Mouse (Mus musculus) embryonic facial prominence, embryonic 14.5 days (tissue): ENCODE results near the gene Mapk8ip3. TPM values are rescaled to one million over a fixed set of nuclear protein-coding genes. Genes with fewer than 3 reads are reported as not detected.

Experiments used
- ATAC-seq: fragments of 200-750 bp; cut with Nextera tagmentation; 2 replicates; pipeline ENCODE4 v1.8.0; 2017; ENCODE audit warnings: low read depth, moderate number of reproducible peaks, moderate TSS enrichment
- DNase-seq: peaks from one replicate; pipeline ENCODE4 v3.0.0-alpha.2; 2015; ENCODE audit warnings: low spot score
- H3K27ac ChIP-seq: fragments of 300-500 bp; sonication (generic); replicated peaks from 2 replicates; pipeline ENCODE4 v1.5.1; 2014; ENCODE audit warnings: low read depth, mild to moderate bottlenecking, low read length, moderate library complexity
- H3K27me3 ChIP-seq: fragments of 300-500 bp; sonication (generic); replicated peaks from 2 replicates; pipeline ENCODE4 v1.6.1; 2014; ENCODE audit warnings: low read length; ENCODE audit not compliant: control insufficient read depth, insufficient read depth
- H3K36me3 ChIP-seq: fragments of 300-500 bp; sonication (generic); 2 replicates; pipeline ENCODE4 v1.6.1; 2014; ENCODE audit warnings: low read length, mixed read lengths; ENCODE audit not compliant: control insufficient read depth, insufficient read depth
- H3K4me1 ChIP-seq: fragments of 300-500 bp; sonication (generic); 2 replicates; pipeline ENCODE4 v1.6.1; 2014; ENCODE audit warnings: antibody characterized with exemption, low read length; ENCODE audit not compliant: control insufficient read depth, insufficient read depth
- H3K4me2 ChIP-seq: fragments of 300-500 bp; sonication (generic); 2 replicates; pipeline ENCODE4 v1.6.1; 2014; ENCODE audit warnings: low read depth, mild to moderate bottlenecking, low read length, moderate library complexity, mixed read lengths
- H3K4me3 ChIP-seq: fragments of 300-500 bp; sonication (generic); 2 replicates; pipeline ENCODE4 v1.5.1; 2014; ENCODE audit warnings: low read depth, mild to moderate bottlenecking, low read length
- H3K9ac ChIP-seq: fragments of 300-500 bp; sonication (generic); 2 replicates; pipeline ENCODE4 v1.6.1; 2014; ENCODE audit warnings: low read depth, mild to moderate bottlenecking, low read length, moderate library complexity, mixed read lengths
- H3K9me3 ChIP-seq: fragments of 300-500 bp; sonication (generic); 2 replicates; pipeline ENCODE4 v1.6.1; 2016; ENCODE audit warnings: low read length; ENCODE audit not compliant: control insufficient read depth
- WGBS: fragments of 180-500 bp; shearing (Covaris S2); extraction: QIAGEN DNeasy Blood & Tissue Kit; methylation state at CpG from one replicate; pipeline ENCODE4 v1.1.7; 2014; 5-methylcytosine and 5-hydroxymethylcytosine counted together
- polyA plus RNA-seq: library from polyadenylated mRNA; unstranded; fragments of >200 nt; fragmentation: Nextera tagmentation; extraction: Ambion mirVana; gene quantifications from 2 replicates; pipeline ENCODE4 v1.2.1, GENCODE M21; 2014

The Mapk8ip3 gene
- polyA plus RNA-seq, 1 experiment from 2014 or later, result 34.6 TPM

DNA sequence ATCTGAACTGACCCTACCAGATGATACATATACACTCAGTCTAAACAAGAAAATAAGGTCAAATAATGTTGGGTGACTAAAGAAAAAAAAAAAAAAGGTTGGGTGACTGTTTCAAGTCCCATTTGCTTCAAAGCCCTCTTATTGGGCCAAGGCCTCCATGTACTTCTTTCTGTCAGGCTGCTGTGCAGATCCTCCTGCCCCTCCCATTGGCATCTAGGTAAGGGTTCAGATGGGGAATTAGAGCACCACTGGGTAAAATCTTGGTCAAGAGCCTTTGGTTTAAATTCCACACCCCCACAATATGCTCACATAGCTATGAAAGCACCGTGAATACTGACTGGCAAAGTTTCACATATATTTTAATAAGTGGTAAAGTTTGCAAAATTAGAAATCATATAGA, 13.5 kb downstream of the Mapk8ip3 start:
- no peak for ATAC-seq
- Histone ChIP-seq H3K4me1 (no peaks in the 10 kb centered on the region), H3K27me3 (no peaks in the 10 kb centered on the region), H3K4me3 (no peak overlapping the region), H3K36me3 (peaks cover 94% of the 10 kb centered on the region), H3K9ac (no peak overlapping the region), H3K27ac (no peak overlapping the region), H3K9me3 (no peaks in the 10 kb centered on the region), H3K4me2 (no peak overlapping the region)
- WGBS, result 100% methylated on average over 1 of the region's 1 CpGs
- no peak for DNase-seq

DNA sequence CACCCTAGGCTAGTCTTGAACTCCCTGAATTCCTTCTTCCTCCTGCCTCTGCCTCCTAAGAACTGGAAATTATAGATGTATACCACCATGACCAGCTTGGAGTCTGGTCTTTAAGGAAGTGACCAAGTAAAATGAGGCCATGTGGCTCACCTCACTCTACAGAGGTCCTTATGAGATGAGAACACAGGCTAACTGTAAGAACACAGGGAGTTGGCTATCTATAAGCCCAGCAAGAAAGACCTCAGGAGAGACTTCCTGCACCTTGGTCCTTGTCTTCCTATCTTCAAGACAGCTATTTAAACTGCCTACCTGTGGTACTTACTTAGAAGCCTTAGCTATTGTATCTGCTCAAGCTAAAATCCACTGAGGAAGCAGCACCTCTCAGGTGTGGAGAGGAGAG, 22.8 kb downstream of the Mapk8ip3 start:
- Histone ChIP-seq H3K9me3 (no peaks in the 10 kb centered on the region), H3K4me3 (no peak overlapping the region), H3K27ac (no peak overlapping the region), H3K4me2 (no peak overlapping the region), H3K4me1 (no peaks in the 10 kb centered on the region), H3K27me3 (no peaks in the 10 kb centered on the region), H3K36me3 (peaks cover 96% of the 10 kb centered on the region), H3K9ac (no peak overlapping the region)
- ATAC-seq (no peak), DNase-seq (no peak)

DNA sequence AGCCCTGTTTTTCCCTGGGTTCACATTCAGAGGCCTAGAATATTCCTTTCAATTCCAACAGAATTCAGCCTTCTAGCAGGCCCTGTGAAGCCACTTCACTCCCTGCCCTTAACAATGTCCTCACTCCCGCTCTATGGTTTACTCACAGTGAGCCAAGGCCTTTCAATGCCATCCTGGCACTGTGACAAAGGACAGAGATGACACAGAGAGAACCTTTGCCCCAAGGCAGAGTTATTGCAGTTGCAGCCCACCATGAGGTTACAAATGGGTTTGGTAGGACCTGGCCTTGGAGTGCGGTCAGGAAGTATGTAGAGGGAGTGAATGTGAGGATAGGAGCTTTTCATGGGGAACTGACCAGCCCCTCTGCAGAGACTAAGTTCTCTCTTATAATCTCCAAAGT, 29.2 kb downstream of the Mapk8ip3 start:
- DNase-seq, result no peak
- Histone ChIP-seq H3K4me3 (no peak overlapping the region), H3K9ac (no peak overlapping the region), H3K27ac (no peak overlapping the region), H3K36me3 (peaks cover 100% of the 10 kb centered on the region), H3K27me3 (no peaks in the 10 kb centered on the region), H3K9me3 (no peaks in the 10 kb centered on the region), H3K4me1 (no peaks in the 10 kb centered on the region), H3K4me2 (no peak overlapping the region)
- ATAC-seq, result no peak
- 93% methylated on average over 2 of the region's 2 CpGs for WGBS

DNA sequence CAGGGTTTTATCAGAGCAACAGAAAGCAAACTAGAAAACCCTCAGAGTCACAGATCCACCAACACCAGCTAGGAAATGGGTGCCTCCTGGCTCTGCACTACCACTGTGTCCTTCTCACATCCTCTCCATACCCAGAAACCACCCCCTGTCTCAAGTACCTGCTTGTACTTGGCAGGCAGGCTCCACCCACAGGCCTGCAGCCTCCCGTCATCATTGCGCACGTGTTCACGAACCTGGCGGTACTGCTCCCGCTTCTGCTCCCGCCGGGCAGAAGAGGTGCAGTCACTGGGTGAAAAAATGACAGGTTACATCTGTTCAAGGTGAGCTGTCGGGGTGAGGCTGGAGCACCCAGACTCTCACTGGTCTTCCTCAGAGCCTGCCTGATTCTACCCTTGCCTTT, 33.0 kb downstream of the Mapk8ip3 start:
- no peaks in the 10 kb centered on the region for H3K9me3 ChIP-seq
- 96% methylated on average over 9 of the region's 9 CpGs for WGBS
- H3K36me3 ChIP-seq, result peaks cover 100% of the 10 kb centered on the region
- no peak for DNase-seq
- H3K27ac ChIP-seq, result no peak overlapping the region
- no peak overlapping the region for H3K9ac ChIP-seq
- no peaks in the 10 kb centered on the region for H3K27me3 ChIP-seq
- no peaks in the 10 kb centered on the region for H3K4me1 ChIP-seq
- H3K4me3 ChIP-seq, result no peak overlapping the region
- ATAC-seq, result no peak
- H3K4me2 ChIP-seq, result no peak overlapping the region

DNA sequence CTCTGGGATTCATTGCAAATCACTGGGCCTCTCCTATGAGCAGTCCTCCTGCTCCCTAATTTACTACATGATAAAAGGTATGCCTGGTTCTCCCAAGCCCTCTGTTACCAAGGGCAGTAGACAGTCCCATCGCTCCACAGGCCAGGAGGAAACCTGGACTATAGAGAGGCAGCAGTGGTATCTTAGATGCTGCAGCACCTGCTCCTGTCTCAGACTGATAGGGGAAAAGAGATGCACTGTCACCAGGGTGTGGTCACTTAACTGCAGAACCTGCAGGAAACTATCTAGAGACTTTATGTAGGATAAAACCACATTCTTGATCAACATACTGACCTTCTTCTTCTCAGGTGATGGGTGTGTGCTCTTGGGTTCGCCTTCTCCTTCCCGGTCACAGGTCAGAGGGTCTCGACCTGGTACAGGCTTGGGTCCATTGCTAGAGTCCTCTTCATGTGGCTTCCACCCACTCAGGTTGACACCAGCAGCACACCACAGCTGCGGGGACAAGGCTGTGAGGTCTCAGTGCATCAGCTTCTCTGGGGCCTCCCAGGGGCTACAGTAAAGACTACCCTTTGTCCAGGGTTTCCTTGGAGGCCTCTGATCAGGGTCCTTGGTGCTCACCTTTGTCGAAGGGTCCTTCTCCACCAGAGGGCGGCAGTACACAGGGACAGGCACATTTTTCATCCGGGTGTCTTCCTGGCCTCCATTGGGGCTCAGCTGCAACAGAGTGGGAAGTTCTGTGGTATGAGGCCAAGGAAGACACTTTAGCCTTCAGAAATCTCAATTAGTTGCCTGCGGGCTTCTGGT, 33.9 kb downstream of the Mapk8ip3 start:
- Histone ChIP-seq H3K4me3 (no peak overlapping the region), H3K4me2 (no peak overlapping the region), H3K36me3 (peaks cover 100% of the 10 kb centered on the region), H3K9ac (no peak overlapping the region), H3K27me3 (no peaks in the 10 kb centered on the region), H3K9me3 (no peaks in the 10 kb centered on the region), H3K27ac (no peak overlapping the region), H3K4me1 (no peaks in the 10 kb centered on the region)
- DNase-seq, result no peak
- WGBS, result 73% methylated on average over 9 of the region's 9 CpGs
- no peak for ATAC-seq

DNA sequence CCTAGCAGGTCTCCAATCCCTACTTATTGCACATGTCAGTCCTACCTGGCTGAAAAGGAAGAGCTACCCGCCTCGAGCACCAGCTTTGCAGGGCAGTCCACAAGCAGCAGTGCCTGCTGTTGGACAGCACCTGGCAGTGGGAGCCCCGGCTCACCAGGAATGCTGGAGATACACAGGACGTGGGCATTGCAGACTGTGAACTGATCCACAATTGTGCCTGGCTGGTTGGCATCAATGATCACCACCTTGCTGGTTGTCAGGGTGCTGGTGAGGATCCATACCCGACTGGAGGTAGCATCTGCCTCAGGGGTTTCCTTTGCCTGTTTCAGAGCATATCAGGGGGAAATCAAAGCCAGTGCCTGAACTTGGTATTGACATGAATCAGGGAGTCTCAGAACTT, 34.7 kb downstream of the Mapk8ip3 start:
- Histone ChIP-seq H3K4me3 (no peak overlapping the region), H3K36me3 (peaks cover 99% of the 10 kb centered on the region), H3K4me2 (no peak overlapping the region), H3K4me1 (no peaks in the 10 kb centered on the region), H3K27me3 (no peaks in the 10 kb centered on the region), H3K9ac (no peak overlapping the region), H3K9me3 (no peaks in the 10 kb centered on the region), H3K27ac (no peak overlapping the region)
- 87% methylated on average over 5 of the region's 5 CpGs for WGBS
- ATAC-seq, result no peak
- DNase-seq, result no peak

DNA sequence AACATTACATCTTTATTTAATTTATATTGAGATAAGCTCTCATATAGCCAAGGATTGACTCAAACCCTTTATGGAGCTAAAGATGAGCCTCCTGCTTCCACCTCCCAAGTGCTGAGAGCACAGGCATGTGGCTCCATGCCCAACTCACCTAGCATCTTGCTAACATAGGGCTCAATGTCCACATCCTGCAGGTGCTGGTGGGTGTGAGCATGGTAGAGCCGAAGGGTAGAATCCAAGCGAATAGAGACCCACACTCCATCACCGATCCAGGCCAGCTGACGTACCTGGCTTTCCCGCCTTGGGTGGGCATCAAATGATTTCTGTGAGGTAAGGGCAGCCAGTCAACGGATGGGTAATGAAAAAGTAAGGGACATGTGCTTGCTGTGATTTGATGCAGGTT, 36.8 kb downstream of the Mapk8ip3 start:
- peaks cover 78% of the 10 kb centered on the region for H3K36me3 ChIP-seq
- H3K9me3 ChIP-seq, result no peaks in the 10 kb centered on the region
- ATAC-seq, result no peak
- DNase-seq, result no peak
- H3K4me1 ChIP-seq, result peaks cover 5% of the 10 kb centered on the region; the same call in 1 of the 2 replicates
- no peak overlapping the region for H3K9ac ChIP-seq
- no peak overlapping the region for H3K4me3 ChIP-seq
- 91% methylated on average over 6 of the region's 6 CpGs for WGBS
- H3K27me3 ChIP-seq, result no peaks in the 10 kb centered on the region
- H3K27ac ChIP-seq, result no peak overlapping the region
- H3K4me2 ChIP-seq, result no peak overlapping the region

DNA sequence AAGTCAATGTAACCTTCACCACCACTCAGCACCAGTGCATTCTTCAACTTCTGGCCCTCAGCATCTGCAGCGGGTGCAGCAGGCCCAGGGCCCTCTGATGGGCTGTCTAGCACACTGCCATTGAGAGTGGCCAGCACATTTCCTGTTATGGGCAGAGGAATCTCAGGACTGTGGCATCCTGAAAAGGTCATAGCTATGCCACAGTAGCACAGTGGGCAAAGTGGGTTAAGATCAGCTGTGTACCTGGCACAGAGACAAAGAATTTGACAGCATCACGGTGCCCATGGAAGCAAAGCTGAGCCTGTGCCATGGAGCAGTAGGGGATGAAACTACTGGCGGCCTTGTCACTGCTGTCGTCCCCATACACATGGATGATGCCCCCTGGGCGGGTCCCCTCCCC, 37.6 kb downstream of the Mapk8ip3 start:
- ATAC-seq, result no peak
- no peak for DNase-seq
- no peaks in the 10 kb centered on the region for H3K27me3 ChIP-seq
- 80% methylated on average over 5 of the region's 5 CpGs for WGBS
- no peak overlapping the region for H3K4me3 ChIP-seq
- no peak overlapping the region for H3K9ac ChIP-seq
- no peak overlapping the region for H3K27ac ChIP-seq
- peaks cover 70% of the 10 kb centered on the region for H3K36me3 ChIP-seq
- H3K9me3 ChIP-seq, result no peaks in the 10 kb centered on the region
- no peak overlapping the region for H3K4me2 ChIP-seq
- H3K4me1 ChIP-seq, result peaks cover 5% of the 10 kb centered on the region
